Mouse (Mus musculus): ENCODE data around the gene Cetn2. TPM values are rescaled to one million over a fixed set of nuclear protein-coding genes. Genes with fewer than 3 reads are reported as not detected.

Cetn2 gene
- polyA plus RNA-seq, 1 experiment from 2014 or later: 104 TPM

GRCm38 (mm10) chrX:72895388-72896054, 22.7 kb downstream of the Cetn2 start:
- WGBS: 64% methylated on average over 5 of the region's 5 CpGs

More at GRCm38 (mm10) chrX:72895388-72896054, 22.7 kb downstream of the Cetn2 start:
- Histone ChIP-seq H3K27me3 (ENCODE audit: insufficient read depth, poor library complexity, severe bottlenecking) (no peaks in the 10 kb centered on the region), H3K27ac (no peak overlapping the region), H3K4me1 (replicated peaks) (peaks cover 10% of the 10 kb centered on the region; the same call in 1 of the 2 replicates), H3K9me3 (no peaks in the 10 kb centered on the region), H3K4me3 (no peak overlapping the region), H3K36me3 (no peaks in the 10 kb centered on the region)
- peak; percentile 44 for DNase-seq (ENCODE audit: low spot score)

Other genes with a start within 250 kb of the Cetn2 start
- 0.36 and 0.90 TPM in 2 replicates for gene Gabrq, start 93.2 kb downstream of the Cetn2 start, polyA plus RNA-seq (2016; fragmentation: Nextera tagmentation; extraction: Ambion mirVana)
- 37.4 and 42.9 TPM in 2 replicates for gene Nsdhl, start 146 bp upstream of the Cetn2 start, polyA plus RNA-seq (2016; fragmentation: Nextera tagmentation; extraction: Ambion mirVana)
- 3.7 and 5.1 TPM in 2 replicates for gene Zfp185, start 68.9 kb upstream of the Cetn2 start, polyA plus RNA-seq (2016; fragmentation: Nextera tagmentation; extraction: Ambion mirVana)
- gene Pnma5, start 118.7 kb upstream of the Cetn2 start, polyA plus RNA-seq (2016; fragmentation: Nextera tagmentation; extraction: Ambion mirVana): 0.09 and 0.11 TPM in 2 replicates
- 0.25 and 0.51 TPM in 2 replicates for gene Pnma3, start 146.4 kb upstream of the Cetn2 start, polyA plus RNA-seq (2016; fragmentation: Nextera tagmentation; extraction: Ambion mirVana)
- gene Xlr4a, start 164.1 kb upstream of the Cetn2 start, polyA plus RNA-seq (2016; fragmentation: Nextera tagmentation; extraction: Ambion mirVana): 1.5 TPM in 1 of 2 replicates, not detected in the other
- gene Xlr3a, start 178.7 kb upstream of the Cetn2 start, polyA plus RNA-seq (2016; fragmentation: Nextera tagmentation; extraction: Ambion mirVana): 2.1 and 2.7 TPM in 2 replicates
- 0.24 and 0.26 TPM in 2 replicates for gene Gm14685, start 198.6 kb upstream of the Cetn2 start, polyA plus RNA-seq (2016; fragmentation: Nextera tagmentation; extraction: Ambion mirVana)
- not detected in 2 replicates for gene Xlr5b, start 230.4 kb upstream of the Cetn2 start, polyA plus RNA-seq (2016; fragmentation: Nextera tagmentation; extraction: Ambion mirVana)
- not detected in 2 replicates for gene DXBay18, start 231.0 kb upstream of the Cetn2 start, polyA plus RNA-seq (2016; fragmentation: Nextera tagmentation; extraction: Ambion mirVana)

All from hindbrain, embryonic 10.5 days (tissue).